Mouse (Mus musculus): ENCODE results near the gene Clec4g. TPM values are rescaled to one million over a fixed set of nuclear protein-coding genes. Genes with fewer than 3 reads are reported as not detected.

Gene Clec4g
- polyA plus RNA-seq, 1 experiment = not detected

GRCm38 (mm10) chr8:3678831-3679230 lies 41.6 kb downstream of the Clec4g start:
- H3K27me3 ChIP-seq (ENCODE audit: control insufficient read depth, insufficient read depth, insufficient read length) = no peaks in the 10 kb centered on the region
- no peak overlapping the region for H3ac ChIP-seq (ENCODE audit: control insufficient read depth, insufficient read length)
- H3K36me3 ChIP-seq (ENCODE audit: control insufficient read depth, insufficient read depth) = peaks cover 12% of the 10 kb centered on the region
- no peak for TF ChIP-seq MYOG (IDR thresholded peaks at IDR 0.05; ENCODE audit: control insufficient read depth in 1 of 3, insufficient read depth in 1 of 3, insufficient read length in 2 of 3, low read depth in 2 of 3)
- TF ChIP-seq E2F4 (IDR thresholded peaks at IDR 0.05; ENCODE audit: insufficient read depth) = no peak
- no peak for TF ChIP-seq SRF (IDR thresholded peaks at IDR 0.05; ENCODE audit: control insufficient read depth, insufficient read length, low read depth)
- no peak for TF ChIP-seq REST (IDR thresholded peaks at IDR 0.05; ENCODE audit: insufficient read depth, insufficient read length)
- TF ChIP-seq POLR2A (IDR thresholded peaks at IDR 0.05; ENCODE audit: insufficient read length, low read depth) = no peak
- TF ChIP-seq CEBPB (IDR thresholded peaks at IDR 0.05; ENCODE audit: insufficient read depth, poor library complexity, severe bottlenecking) = no peak
- no peak for TF ChIP-seq TCF12 (IDR thresholded peaks at IDR 0.05; ENCODE audit: insufficient read depth, poor library complexity, severe bottlenecking)
- no peak for TF ChIP-seq POLR2AphosphoS2 (IDR thresholded peaks at IDR 0.05; ENCODE audit: insufficient read length, low read depth)
- no peak for TF ChIP-seq TCF3 (IDR thresholded peaks at IDR 0.05; ENCODE audit: insufficient read length, low read depth)
- peaks cover 26% of the 10 kb centered on the region for H3K79me2 ChIP-seq (ENCODE audit: control insufficient read depth, insufficient read depth)
- no peak overlapping the region for H3K4me3 ChIP-seq
- H3K4me2 ChIP-seq (ENCODE audit: low read depth) = no peak overlapping the region

- no peaks in the 10 kb centered on the region for H3K27me3 ChIP-seq (ENCODE audit: control insufficient read depth, insufficient read depth, insufficient read length)
- TF ChIP-seq SRF (IDR thresholded peaks at IDR 0.05; ENCODE audit: control insufficient read depth, insufficient read length, low read depth) (no peak), E2F4 (IDR thresholded peaks at IDR 0.05; ENCODE audit: insufficient read depth) (no peak), TCF12 (IDR thresholded peaks at IDR 0.05; ENCODE audit: insufficient read depth, poor library complexity, severe bottlenecking) (no peak), MAX (IDR thresholded peaks at IDR 0.05; ENCODE audit: low read depth) (no peak), POLR2AphosphoS2 (IDR thresholded peaks at IDR 0.05; ENCODE audit: insufficient read length, low read depth) (no peak), CEBPB (IDR thresholded peaks at IDR 0.05; ENCODE audit: insufficient read depth, poor library complexity, severe bottlenecking) (no peak), TCF3 (IDR thresholded peaks at IDR 0.05; ENCODE audit: insufficient read length, low read depth) (no peak), MYOD1 (IDR thresholded peaks at IDR 0.05; ENCODE audit: control insufficient read depth in 1 of 3, insufficient read length in 2 of 3, low read depth in 2 of 3) (no peak), MYOG (IDR thresholded peaks at IDR 0.05; ENCODE audit: control insufficient read depth in 1 of 3, insufficient read depth in 1 of 3, insufficient read length in 2 of 3, low read depth in 2 of 3) (no peak), POLR2A (IDR thresholded peaks at IDR 0.05; ENCODE audit: insufficient read length, low read depth) (no peak), USF1 (IDR thresholded peaks at IDR 0.05; ENCODE audit: low read depth) (no peak), REST (IDR thresholded peaks at IDR 0.05; ENCODE audit: insufficient read depth, insufficient read length) (no peak)
- peaks cover 12% of the 10 kb centered on the region for H3K36me3 ChIP-seq (ENCODE audit: control insufficient read depth, insufficient read depth)
- H3K4me3 ChIP-seq = peak overlapping the region; percentile 83
- H3K79me2 ChIP-seq (ENCODE audit: control insufficient read depth, insufficient read depth) = peaks cover 26% of the 10 kb centered on the region
- peak overlapping the region; percentile 15 for H3ac ChIP-seq (ENCODE audit: control insufficient read depth, insufficient read length)
- H3K4me2 ChIP-seq (ENCODE audit: low read depth) = peak overlapping the region; percentile 78
Measured at GRCm38 (mm10) chr8:3676993-3677579, 43.4 kb downstream of the Clec4g start.

GRCm38 (mm10) chr8:3676131-3676992 lies 44.1 kb downstream of the Clec4g start, which contains the start of gene Trappc5:
Trappc5 (plus strand) TSS chr8:3676299.
- peaks cover 11% of the 10 kb centered on the region for H3K36me3 ChIP-seq (ENCODE audit: control insufficient read depth, insufficient read depth)
- no peaks in the 10 kb centered on the region for H3K27me3 ChIP-seq (ENCODE audit: control insufficient read depth, insufficient read depth, insufficient read length)
- peak in 1 of 3 experiments; percentile 34 for TF ChIP-seq MYOG (IDR thresholded peaks at IDR 0.05; ENCODE audit: control insufficient read depth in 1 of 3, insufficient read depth in 1 of 3, insufficient read length in 2 of 3, low read depth in 2 of 3)
- TF ChIP-seq POLR2AphosphoS2 (IDR thresholded peaks at IDR 0.05; ENCODE audit: insufficient read length, low read depth) = peak; percentile 79
- TF ChIP-seq CEBPB (IDR thresholded peaks at IDR 0.05; ENCODE audit: insufficient read depth, poor library complexity, severe bottlenecking) = no peak
- no peak for TF ChIP-seq SRF (IDR thresholded peaks at IDR 0.05; ENCODE audit: control insufficient read depth, insufficient read length, low read depth)
- TF ChIP-seq POLR2A (IDR thresholded peaks at IDR 0.05; ENCODE audit: insufficient read length, low read depth) = peak; percentile 83
- no peak for TF ChIP-seq E2F4 (IDR thresholded peaks at IDR 0.05; ENCODE audit: insufficient read depth)
- peak; percentile 28 for TF ChIP-seq USF1 (IDR thresholded peaks at IDR 0.05; ENCODE audit: low read depth)
- H3K79me2 ChIP-seq (ENCODE audit: control insufficient read depth, insufficient read depth) = peaks cover 26% of the 10 kb centered on the region
- peak within 1 kb of the TSS; percentile 82 for H3K4me2 ChIP-seq (ENCODE audit: low read depth)
- peak within 1 kb of the TSS; percentile 83 for H3K4me3 ChIP-seq
- peak within 1 kb of the TSS; percentile 15 for H3ac ChIP-seq (ENCODE audit: control insufficient read depth, insufficient read length)

GRCm38 (mm10) chr8:3674671-3675070 lies 45.8 kb downstream of the Clec4g start:
- H3ac ChIP-seq (ENCODE audit: control insufficient read depth, insufficient read length) = no peak overlapping the region
- H3K27me3 ChIP-seq (ENCODE audit: control insufficient read depth, insufficient read depth, insufficient read length) = no peaks in the 10 kb centered on the region
- H3K4me2 ChIP-seq (ENCODE audit: low read depth) = no peak overlapping the region
- no peak overlapping the region for H3K4me3 ChIP-seq
- peaks cover 26% of the 10 kb centered on the region for H3K79me2 ChIP-seq (ENCODE audit: control insufficient read depth, insufficient read depth)
- TF ChIP-seq REST (IDR thresholded peaks at IDR 0.05; ENCODE audit: insufficient read depth, insufficient read length) = no peak
- TF ChIP-seq TCF12 (IDR thresholded peaks at IDR 0.05; ENCODE audit: insufficient read depth, poor library complexity, severe bottlenecking) = no peak
- TF ChIP-seq SRF (IDR thresholded peaks at IDR 0.05; ENCODE audit: control insufficient read depth, insufficient read length, low read depth) = no peak
- H3K36me3 ChIP-seq (ENCODE audit: control insufficient read depth, insufficient read depth) = peaks cover 4% of the 10 kb centered on the region
